In the genomic region with DNA sequence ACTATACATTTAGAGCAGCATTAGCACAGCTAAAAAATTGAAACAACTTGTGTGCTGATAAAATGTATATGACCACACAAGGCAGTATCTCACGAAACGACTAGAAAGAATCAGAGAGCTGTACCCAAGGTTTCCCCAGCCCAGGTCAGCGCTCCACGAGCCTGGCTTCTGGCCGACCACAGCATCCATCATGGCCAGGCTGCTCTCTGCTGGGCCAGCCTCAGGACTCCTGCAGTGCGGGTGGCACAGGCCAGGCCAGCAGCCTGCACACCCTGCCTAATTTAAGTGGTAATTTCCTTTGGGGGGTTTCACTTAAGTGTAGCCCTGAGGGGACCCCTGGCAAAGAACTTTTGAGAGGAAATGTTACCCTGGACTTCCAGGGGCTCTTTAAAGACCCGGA, we compare ENCODE assay signal across 22 mouse cellular contexts.
DNase-seq lines count a peak whose midpoint lies in the region.
"Had no signal": no experiment of that assay in that cellular context is flagged by ENCODE, and none has a peak within 500 bp of the region (broad histone marks: within the 10 kb centered on the region; RNA-seq: fewer than 3 reads in every experiment).

No protein-coding gene starts in this region.

- no peaks in the 10 kb centered on the region for H3K27me3 ChIP-seq in limb, embryonic 10.5 days (ENCODE audit: low read depth, poor library complexity, severe bottlenecking)
- H3K27me3 ChIP-seq: forebrain, embryonic 13.5 days; heart, embryonic 15.5 days; lung, embryonic 15.5 days; stomach, embryonic 15.5 days had no signal

- H3K27ac ChIP-seq in limb, embryonic 10.5 days: peak overlapping the region; percentile 63
- H3K27ac ChIP-seq: forebrain, embryonic 13.5 days; heart, embryonic 15.5 days; kidney, postnatal 0 days; lung, embryonic 15.5 days; midbrain, embryonic 12.5 days; stomach, embryonic 15.5 days had no signal

- DNase-seq in cerebellum, adult 9-11 months: peak; percentile 26
- no peak for DNase-seq in cerebellum, adult 11-12 months
- DNase-seq in left cerebral cortex, postnatal 4 days: peak; percentile 63
- no peak for DNase-seq in left cerebral cortex, adult 8-10 months (ENCODE audit: low spot score in 2 of 2)
- peak; percentile 74 to 81 for DNase-seq in cerebellum, postnatal 25 days
- DNase-seq in limb, embryonic 10.5 days (ENCODE audit: low spot score): peak; percentile 53
- DNase-seq in adrenal gland, postnatal 4 days (ENCODE audit: low spot score in 2 of 2): no peak
- DNase-seq: adrenal gland, postnatal 25 days; B cell, adult 2 months; gastrocnemius, postnatal 14 days; heart, adult 18-20 months; kidney, adult 11 months; lung, postnatal 4 days; right cerebral cortex, postnatal 14 days; spleen, adult 18-20 months; thymus, adult 18-20 months had no signal

- peaks cover 45% of the 10 kb centered on the region for H3K4me1 ChIP-seq in limb, embryonic 10.5 days

- no peaks in the 10 kb centered on the region for H3K9me3 ChIP-seq in limb, embryonic 10.5 days (replicated peaks)
- H3K9me3 ChIP-seq: forebrain, embryonic 13.5 days; heart, embryonic 15.5 days; lung, embryonic 15.5 days; midbrain, embryonic 12.5 days; stomach, embryonic 15.5 days had no signal

- no peaks in the 10 kb centered on the region for H3K36me3 ChIP-seq in limb, embryonic 10.5 days
- H3K36me3 ChIP-seq: heart, embryonic 15.5 days; lung, embryonic 15.5 days; midbrain, embryonic 12.5 days; stomach, embryonic 15.5 days had no signal

- 20% methylated on average over 7 of the region's 7 CpGs for WGBS in limb, embryonic 10.5 days

- intact Hi-C loops in left cerebral cortex, postnatal 4 days (cut with DNase I): no loop called here

- no peak overlapping the region for H3K4me3 ChIP-seq in limb, embryonic 10.5 days
- H3K4me3 ChIP-seq: forebrain, embryonic 13.5 days; heart, embryonic 15.5 days; lung, embryonic 15.5 days; midbrain, embryonic 12.5 days; stomach, embryonic 15.5 days had no signal

Comparison
In these comparisons a context has a peak if more than half of its experiments do, and no peak if none do; other contexts are left out.
1. DNase-seq: peak in cerebellum, adult 9-11 months (single experiment), left cerebral cortex, postnatal 4 days (single experiment), cerebellum, postnatal 25 days (2 of 2) and limb, embryonic 10.5 days (single experiment); none in cerebellum, adult 11-12 months (single experiment), left cerebral cortex, adult 8-10 months (0 of 2) and adrenal gland, postnatal 4 days (0 of 2).